Mouse (Mus musculus) stomach, embryonic 14.5 days (tissue): ENCODE results near the gene Bmf. TPM values are rescaled to one million over a fixed set of nuclear protein-coding genes. Genes with fewer than 3 reads are reported as not detected.

Experiments used
- ATAC-seq: fragments of 200-750 bp; cut with Nextera tagmentation; 2 replicates; pipeline ENCODE4 v1.8.0; 2017; ENCODE audit warnings: low read depth, moderate TSS enrichment; ENCODE audit not compliant: insufficient number of reproducible peaks, insufficient read depth, low FRiP score
- H3K27ac ChIP-seq: fragments of 300-500 bp; sonication (generic); 2 replicates; pipeline ENCODE4 v1.5.1; 2014; ENCODE audit warnings: mild to moderate bottlenecking, low read length, moderate library complexity, mixed read lengths
- H3K27me3 ChIP-seq: fragments of 300-500 bp; sonication (generic); 2 replicates; pipeline ENCODE4 v1.6.1; 2014; ENCODE audit warnings: low read length, control low read depth, mixed read lengths; ENCODE audit not compliant: control insufficient read depth, insufficient read depth
- H3K36me3 ChIP-seq: fragments of 300-500 bp; sonication (generic); 2 replicates; pipeline ENCODE4 v1.6.1; 2014; ENCODE audit warnings: mild to moderate bottlenecking, control low read depth, low read length, moderate library complexity, mixed read lengths; ENCODE audit not compliant: control insufficient read depth, insufficient read depth
- H3K4me1 ChIP-seq: fragments of 300-500 bp; sonication (generic); 2 replicates; pipeline ENCODE4 v1.6.1; 2014; ENCODE audit warnings: low read length, control low read depth, mixed read lengths; ENCODE audit not compliant: control insufficient read depth, insufficient read depth
- H3K4me2 ChIP-seq: fragments of 300-500 bp; sonication (generic); replicated peaks from 2 replicates; pipeline ENCODE4 v1.6.1; 2014; ENCODE audit warnings: low read depth, low read length, control low read depth
- H3K4me3 ChIP-seq: fragments of 300-500 bp; sonication (generic); 2 replicates; pipeline ENCODE4 v1.5.1; 2014; ENCODE audit warnings: low read depth, low read length, control low read depth
- H3K9ac ChIP-seq: fragments of 300-500 bp; sonication (generic); replicated peaks from 2 replicates; pipeline ENCODE4 v1.6.1; 2014; ENCODE audit warnings: low read depth, mild to moderate bottlenecking, control low read depth, low read length, moderate library complexity, mixed read lengths
- H3K9me3 ChIP-seq: fragments of 300-500 bp; sonication (generic); 2 replicates; pipeline ENCODE4 v1.6.1; 2016; ENCODE audit warnings: low read depth, low read length, control low read depth; ENCODE audit not compliant: control insufficient read depth
- WGBS: fragments of 180-500 bp; shearing (Covaris S2); extraction: QIAGEN DNeasy Blood & Tissue Kit; methylation state at CpG from one replicate; pipeline ENCODE4 v1.1.7; 2014; 5-methylcytosine and 5-hydroxymethylcytosine counted together
- polyA plus RNA-seq: library from polyadenylated mRNA; unstranded; fragments of >200 nt; fragmentation: Nextera tagmentation; extraction: Ambion mirVana; gene quantifications from 2 replicates; pipeline ENCODE4 v1.2.1, GENCODE M21; 2014

Bmf gene
- polyA plus RNA-seq, 1 experiment from 2014 or later, result 7.7 TPM

DNA sequence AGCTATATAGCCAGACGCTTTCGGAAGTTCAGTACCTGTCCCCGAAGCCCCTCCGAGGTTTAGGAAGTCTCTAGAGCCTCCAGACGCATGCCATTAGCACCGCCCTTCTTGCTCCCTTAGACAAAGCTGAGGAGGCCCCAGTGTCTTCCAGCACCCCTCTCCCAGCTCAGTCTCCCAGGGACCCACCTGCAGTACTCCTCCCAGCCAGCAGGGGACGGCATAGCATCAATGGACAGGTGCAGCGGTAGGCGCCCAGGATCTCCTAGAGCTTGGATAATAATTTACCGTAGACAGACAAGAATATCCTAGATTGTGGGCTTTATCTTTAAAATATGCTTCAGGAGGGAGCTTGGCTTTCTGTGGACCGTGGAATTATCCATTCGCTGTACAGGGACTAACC lies 62.6 kb downstream of the Bmf start:
- Histone ChIP-seq H3K27ac (no peak overlapping the region), H3K4me3 (no peak overlapping the region), H3K4me2 (no peak overlapping the region), H3K36me3 (no peaks in the 10 kb centered on the region), H3K27me3 (no peaks in the 10 kb centered on the region), H3K4me1 (peaks cover 7% of the 10 kb centered on the region; the same call in 1 of the 2 replicates), H3K9me3 (no peaks in the 10 kb centered on the region), H3K9ac (no peak overlapping the region)
- WGBS, result 21% methylated on average over 12 of the region's 12 CpGs
- ATAC-seq, result 0 out of 2 replicates have a peak, but pooled peaks have one; percentile 26

DNA sequence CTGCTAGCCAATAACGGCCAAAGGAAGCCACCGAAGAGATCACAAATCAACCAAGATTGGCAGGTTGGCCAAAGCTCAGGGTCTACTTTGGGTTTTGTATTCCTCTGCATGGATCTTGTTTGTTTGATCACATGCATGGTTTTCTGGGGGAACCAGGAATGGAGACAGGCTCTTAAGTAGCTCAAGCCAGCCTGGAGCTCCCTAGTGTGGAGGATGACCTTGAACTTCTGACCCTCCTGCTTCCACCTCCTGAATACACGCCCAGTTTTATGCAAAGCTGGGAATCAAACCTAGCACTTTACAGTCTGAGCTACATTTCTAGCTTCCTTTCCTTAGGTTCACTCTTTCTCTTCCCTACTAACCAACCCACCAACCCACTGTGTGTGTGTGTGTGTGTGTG lies 64.1 kb downstream of the Bmf start:
- Histone ChIP-seq H3K27ac (no peak overlapping the region), H3K36me3 (no peaks in the 10 kb centered on the region), H3K9ac (no peak overlapping the region), H3K27me3 (no peaks in the 10 kb centered on the region), H3K4me2 (no peak overlapping the region), H3K4me3 (no peak overlapping the region), H3K9me3 (no peaks in the 10 kb centered on the region), H3K4me1 (peaks cover 5% of the 10 kb centered on the region; the same call in 1 of the 2 replicates)
- WGBS, result 75% methylated on average over 3 of the region's 3 CpGs
- ATAC-seq, result no peak

GRCm38 (mm10) chr2:118484386-118484898 lies 65.0 kb downstream of the Bmf start:
- H3K4me2 ChIP-seq, result no peak overlapping the region
- no peak overlapping the region for H3K9ac ChIP-seq
- H3K27me3 ChIP-seq, result no peaks in the 10 kb centered on the region
- no peaks in the 10 kb centered on the region for H3K36me3 ChIP-seq
- ATAC-seq, result no peak
- H3K4me3 ChIP-seq, result no peak overlapping the region
- H3K4me1 ChIP-seq, result no peaks in the 10 kb centered on the region
- H3K9me3 ChIP-seq, result no peaks in the 10 kb centered on the region
- H3K27ac ChIP-seq, result no peak overlapping the region
- 79% methylated on average over 9 of the region's 9 CpGs for WGBS

DNA sequence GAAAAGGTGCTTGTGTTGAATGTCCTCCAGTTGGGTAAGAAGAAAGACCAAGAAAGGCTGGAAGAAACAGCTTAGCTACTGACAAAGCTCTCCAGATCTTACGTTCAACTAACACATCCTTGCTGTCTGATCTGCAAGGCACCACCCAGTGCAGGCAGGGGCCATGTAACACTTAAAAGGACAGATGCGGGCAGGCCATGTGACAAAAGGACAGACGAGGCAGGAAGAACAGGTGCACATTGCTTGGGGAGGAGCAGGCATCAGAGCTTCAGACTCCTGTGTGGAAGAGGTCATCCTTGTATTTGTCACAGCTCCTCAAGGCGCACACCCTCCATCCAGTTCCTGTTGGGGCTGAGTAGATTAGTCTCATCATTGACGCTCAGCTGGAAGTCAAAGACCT lies 66.5 kb downstream of the Bmf start:
- Histone ChIP-seq H3K9me3 (no peaks in the 10 kb centered on the region), H3K4me3 (no peak overlapping the region), H3K9ac (no peak overlapping the region), H3K27ac (no peak overlapping the region), H3K36me3 (no peaks in the 10 kb centered on the region), H3K4me2 (no peak overlapping the region), H3K27me3 (no peaks in the 10 kb centered on the region), H3K4me1 (peaks cover 8% of the 10 kb centered on the region)
- 76% methylated on average over 5 of the region's 5 CpGs for WGBS
- ATAC-seq, result no peak

- Histone ChIP-seq H3K27ac (no peak overlapping the region), H3K4me1 (peaks cover 9% of the 10 kb centered on the region), H3K4me3 (no peak overlapping the region), H3K9ac (no peak overlapping the region), H3K27me3 (no peaks in the 10 kb centered on the region), H3K4me2 (no peak overlapping the region), H3K9me3 (no peaks in the 10 kb centered on the region), H3K36me3 (peaks cover 6% of the 10 kb centered on the region)
- 95% methylated on average over 7 of the region's 7 CpGs for WGBS
- ATAC-seq, result no peak
These were observed 68.6 kb downstream of the Bmf start for GRCm38 (mm10) chr2:118480886-118481285.

DNA sequence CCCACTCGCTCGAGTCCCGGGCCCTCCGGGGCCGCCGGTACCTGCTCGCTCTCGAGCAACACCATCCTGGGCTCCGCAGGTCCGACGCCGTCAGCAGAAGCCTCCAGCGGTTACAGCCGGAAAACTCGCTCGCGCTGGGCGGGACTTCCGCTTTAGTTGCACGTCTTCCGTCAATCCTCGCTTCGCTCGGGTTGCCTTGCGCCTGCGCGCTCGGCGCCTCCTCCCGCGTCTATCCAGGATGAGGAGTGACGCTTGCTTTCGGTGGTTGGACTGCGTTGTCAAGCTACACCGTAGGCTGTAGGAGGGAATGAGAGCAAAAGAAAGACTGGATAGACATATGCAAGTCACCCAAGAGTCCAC lies 70.0 kb downstream of the Bmf start, which contains the start of gene Srp14:
TSS of gene Srp14 (minus strand) at position 162 of the 360 bp plus-strand sequence.
- Histone ChIP-seq H3K4me1 (peaks cover 9% of the 10 kb centered on the region), H3K4me3 (peak within 1 kb of the TSS; percentile 77), H3K36me3 (peaks cover 17% of the 10 kb centered on the region), H3K27ac (peak within 1 kb of the TSS; percentile 81), H3K9me3 (no peaks in the 10 kb centered on the region), H3K9ac (peak within 1 kb of the TSS; percentile 75), H3K4me2 (peak within 1 kb of the TSS; percentile 63), H3K27me3 (no peaks in the 10 kb centered on the region)
- peak; percentile 94 for ATAC-seq
- under 1% methylated on average over 35 of the region's 35 CpGs for WGBS

GRCm38 (mm10) chr2:118478833-118479549 lies 70.5 kb downstream of the Bmf start:
- whole genome bisulfite sequencing, result 2% methylated on average over 46 of the region's 52 CpGs

More at GRCm38 (mm10) chr2:118478833-118479549, 70.5 kb downstream of the Bmf start:
- peak overlapping the region; percentile 75 for H3K9ac ChIP-seq
- no peaks in the 10 kb centered on the region for H3K9me3 ChIP-seq
- peak overlapping the region; percentile 81; the same call in 1 of the 2 replicates for H3K27ac ChIP-seq
- no peaks in the 10 kb centered on the region for H3K27me3 ChIP-seq
- peak overlapping the region; percentile 60 for H3K4me2 ChIP-seq
- H3K4me1 ChIP-seq, result peaks cover 9% of the 10 kb centered on the region
- H3K36me3 ChIP-seq, result peaks cover 22% of the 10 kb centered on the region
- peak overlapping the region; percentile 77 for H3K4me3 ChIP-seq
- ATAC-seq, result no peak
